Mouse (Mus musculus) megakaryocyte-erythroid progenitor cell, adult 5-6 weeks (primary cell): Measurements from ENCODE around the gene Nlrp9b. TPM values are rescaled to one million over a fixed set of nuclear protein-coding genes. Genes with fewer than 3 reads are reported as not detected.
"Not testable (repeated sequence)": the region's sequence is repeated elsewhere in the genome, so short reads cannot be mapped to it uniquely, and the experiment has no call there.

Source experiments
- ATAC-seq: replicated peaks from 2 replicates; pipeline ENCODE4 v1.8.0; 2016; ENCODE audit warnings: mild to moderate bottlenecking, inconsistent platforms; ENCODE audit not compliant: severe bottlenecking, poor library complexity, low FRiP score, low TSS enrichment
- total RNA-seq, 2 experiments: library from RNA; stranded (forward) in 1 of 2; stranded (reverse) in 1 of 2; fragments of 200-1000, 215-1000 nt in 1 of 2; fragments of >200 nt in 1 of 2; fragmentation: Nextera tagmentation in 1 of 2; gene quantifications; 2 replicates each; pipeline ENCODE4 v1.2.3; 2014 to 2017

Nlrp9b gene
- total RNA-seq (2014; fragmentation: Nextera tagmentation) (not detected in 2 replicates), total RNA-seq (2017) (not detected in 2 replicates)

- ATAC-seq: not testable (repeated sequence)
Measured at GRCm38 (mm10) chr7:19991165-19991564, at the start of gene Nlrp9b. Nlrp9b (plus strand) TSS chr7:19991465.

DNA sequence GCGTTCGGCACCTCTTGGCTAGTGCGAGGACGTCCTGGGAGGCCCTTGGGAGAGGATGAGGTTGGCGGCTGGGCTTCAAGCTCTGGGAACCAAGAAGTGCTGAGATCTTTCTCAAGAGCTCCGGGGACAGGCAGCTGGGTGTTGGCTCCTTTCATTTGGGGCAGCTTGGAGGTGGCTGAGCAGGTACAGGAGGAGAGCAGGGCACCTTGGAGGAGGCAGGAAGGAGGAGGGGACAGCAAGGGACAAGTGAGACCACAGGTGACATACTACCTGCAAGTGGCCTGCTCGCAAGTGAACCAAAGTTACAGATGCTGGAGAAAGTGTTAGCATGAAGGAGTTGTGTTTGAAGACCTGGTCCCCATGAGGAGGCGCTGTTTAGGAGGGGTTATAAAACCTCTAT, 46.6 kb upstream of the Nlrp9b start:
- ATAC-seq: no peak

- no peak for ATAC-seq
Measured at GRCm38 (mm10) chr7:19945201-19945600, 46.1 kb upstream of the Nlrp9b start.

GRCm38 (mm10) chr7:19945821-19946515, 45.3 kb upstream of the Nlrp9b start:
- no peak for ATAC-seq

DNA sequence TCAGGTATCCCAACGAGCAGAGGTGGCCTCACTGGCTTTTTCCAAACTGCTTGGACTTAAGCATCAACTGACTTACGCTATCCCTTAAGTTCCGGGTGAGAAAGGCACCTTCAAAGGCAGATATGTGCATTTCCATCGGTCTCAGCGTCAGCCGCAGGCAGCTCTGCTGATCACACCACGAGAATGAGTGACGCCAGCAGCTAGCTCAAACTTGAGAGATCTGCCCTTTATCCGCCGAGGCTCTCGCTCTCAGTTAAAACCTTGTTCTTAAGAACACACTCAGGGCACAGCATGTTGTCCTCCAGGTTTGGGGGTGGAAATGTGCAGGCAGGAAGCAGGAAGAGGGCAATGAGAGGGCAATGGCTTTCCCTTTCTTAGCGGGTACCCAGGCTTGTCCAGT, 42.3 kb upstream of the Nlrp9b start:
- no peak for ATAC-seq

- ATAC-seq: no peak
Measured at GRCm38 (mm10) chr7:19949996-19950395, 41.3 kb upstream of the Nlrp9b start.

DNA sequence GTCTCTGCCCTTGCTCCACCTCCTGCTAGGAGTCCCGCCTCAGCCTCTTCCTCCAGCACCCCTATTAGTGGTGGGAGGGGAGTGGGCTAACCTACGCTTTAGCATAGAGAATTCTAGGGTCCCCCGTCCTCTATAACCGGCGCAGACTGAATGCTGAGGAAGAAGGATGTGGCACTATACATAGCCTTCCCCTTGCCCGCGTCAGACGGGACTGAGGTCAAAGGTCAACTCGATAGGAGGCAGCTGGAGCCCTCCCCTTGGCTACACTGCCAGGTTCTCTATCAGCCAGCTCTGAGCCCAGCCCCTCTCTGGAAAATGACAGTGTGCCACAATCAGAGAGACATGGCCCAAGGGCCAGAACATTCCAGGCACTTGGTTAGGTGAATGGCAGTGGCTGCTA, 40.7 kb upstream of the Nlrp9b start, which contains the start of gene Igsf23:
Gene Igsf23 (minus strand): TSS at position 168 of the 400 bp plus-strand sequence.
- ATAC-seq: no peak

GRCm38 (mm10) chr7:19952320-19952986, 38.8 kb upstream of the Nlrp9b start:
- no peak for ATAC-seq

GRCm38 (mm10) chr7:19953054-19953453, 38.2 kb upstream of the Nlrp9b start:
- ATAC-seq: no peak

DNA sequence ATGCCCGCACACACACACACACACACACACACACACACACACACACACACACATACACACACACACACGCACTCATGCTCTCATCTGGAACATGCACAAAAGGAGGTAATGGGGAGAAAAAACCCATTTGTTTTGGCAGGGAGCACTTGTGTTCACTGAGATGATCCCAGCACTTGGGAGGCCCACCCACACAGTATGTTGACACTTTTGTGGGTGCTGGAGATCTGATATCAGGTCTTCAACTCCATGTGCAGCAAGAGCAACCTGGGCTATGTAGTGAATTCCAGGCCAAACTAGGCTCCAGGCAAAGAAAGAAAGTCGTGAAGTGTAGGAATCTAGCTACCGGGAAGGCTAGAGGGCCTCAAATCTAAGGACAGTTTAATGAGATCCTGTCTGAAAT, 35.4 kb upstream of the Nlrp9b start:
- ATAC-seq: no peak

DNA sequence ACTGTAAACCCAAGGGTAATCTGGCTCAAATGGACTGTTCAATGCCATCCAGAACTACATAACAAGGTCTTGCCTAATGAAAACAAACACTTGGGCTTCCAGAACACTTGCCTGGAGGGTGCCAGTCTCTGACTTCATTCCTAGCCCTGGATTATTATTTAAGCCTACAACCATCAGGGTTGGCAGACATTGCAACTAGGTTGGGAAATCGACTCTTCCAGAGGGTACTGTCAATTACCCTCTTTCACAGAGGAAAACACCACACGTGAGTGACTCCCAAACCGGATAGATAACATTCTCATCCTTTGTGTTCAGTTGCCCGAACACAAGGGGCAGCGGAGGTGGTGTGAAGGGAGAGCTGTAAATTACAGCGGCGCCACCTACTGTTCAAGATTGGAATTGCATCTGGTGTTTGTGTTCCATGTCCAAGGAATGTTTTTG, 34.9 kb upstream of the Nlrp9b start:
- peak; percentile 87 for ATAC-seq

DNA sequence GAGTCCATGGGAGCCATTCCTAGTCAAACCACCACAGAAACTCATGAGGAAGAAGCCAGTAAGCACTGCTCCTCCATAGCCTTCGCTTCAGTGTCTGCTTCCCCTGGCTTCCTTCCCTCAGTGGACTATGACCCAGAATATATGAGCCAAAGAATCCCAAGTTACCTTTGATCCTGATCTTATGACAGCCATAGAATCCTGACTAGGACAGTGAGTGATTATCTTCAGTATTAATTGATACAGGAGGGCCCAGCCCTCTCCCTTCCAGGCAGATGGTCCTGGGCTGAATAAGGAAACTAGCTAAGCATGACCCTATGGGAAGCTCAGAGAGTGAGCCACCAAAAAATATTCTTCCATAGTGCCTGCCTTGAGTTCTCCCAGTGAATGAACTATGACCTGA, 28.8 kb upstream of the Nlrp9b start:
- ATAC-seq: no peak

DNA sequence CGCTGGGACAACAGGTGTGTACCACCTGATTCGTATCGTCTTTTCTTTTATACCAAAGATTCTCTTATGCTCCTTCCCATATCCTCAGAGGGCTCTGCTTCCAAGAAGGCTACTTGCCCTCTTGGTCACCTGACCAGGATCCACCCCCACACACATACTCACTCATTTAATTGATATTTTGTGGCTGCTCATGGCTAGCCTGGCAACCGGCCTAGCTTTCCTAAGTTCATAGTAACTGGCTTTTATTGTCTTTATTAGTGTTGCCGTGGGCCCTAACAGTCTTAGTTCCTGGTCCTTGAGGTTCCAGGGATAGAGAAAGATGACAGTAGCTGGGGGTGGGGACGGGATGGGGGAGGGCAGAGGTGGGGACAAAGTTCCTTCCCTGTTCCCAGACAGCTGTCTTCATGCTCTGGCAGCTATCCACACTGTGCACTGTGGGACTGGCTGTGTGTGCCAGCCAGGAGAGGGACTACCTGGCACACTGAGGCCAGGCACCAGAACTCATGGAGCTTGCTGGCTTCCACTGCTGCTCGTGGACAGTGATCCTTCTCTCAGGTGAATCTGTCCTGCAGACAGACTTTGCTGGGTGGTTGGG, 26.2 kb upstream of the Nlrp9b start, which contains the start of gene Ceacam20:
Gene Ceacam20 (plus strand): TSS at position 428 of the 595 bp plus-strand sequence.
- no peak for ATAC-seq

- ATAC-seq: no peak
Measured at GRCm38 (mm10) chr7:19969106-19969505, 22.2 kb upstream of the Nlrp9b start.

DNA sequence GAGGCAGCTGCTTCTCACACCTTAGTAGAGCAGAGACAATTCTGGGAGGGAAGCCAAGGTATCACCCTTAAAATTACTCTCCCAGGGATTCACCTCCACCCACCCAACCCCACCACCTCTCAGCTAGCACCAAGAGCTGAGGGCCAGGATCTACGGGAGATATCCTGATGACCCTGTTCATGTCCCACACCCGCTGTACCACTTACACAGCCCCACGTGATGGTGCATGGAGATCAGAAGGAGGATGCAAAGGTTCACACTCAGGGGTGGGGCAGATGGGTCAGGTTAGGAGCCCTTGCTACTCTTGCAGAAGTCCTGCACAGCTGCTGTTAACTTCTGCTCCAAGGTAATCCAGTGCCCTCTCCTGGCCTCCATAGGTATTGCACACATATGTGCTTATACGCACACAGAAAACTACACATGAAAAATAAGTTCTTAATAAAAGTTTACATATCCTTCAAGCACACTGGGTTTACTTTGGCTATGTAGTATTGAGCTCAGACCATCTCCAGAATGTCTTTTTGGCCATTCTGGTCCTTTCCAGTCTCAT, 21.6 kb upstream of the Nlrp9b start:
- ATAC-seq: no peak

- ATAC-seq: no peak
Measured at GRCm38 (mm10) chr7:19970196-19970595, 21.1 kb upstream of the Nlrp9b start.

DNA sequence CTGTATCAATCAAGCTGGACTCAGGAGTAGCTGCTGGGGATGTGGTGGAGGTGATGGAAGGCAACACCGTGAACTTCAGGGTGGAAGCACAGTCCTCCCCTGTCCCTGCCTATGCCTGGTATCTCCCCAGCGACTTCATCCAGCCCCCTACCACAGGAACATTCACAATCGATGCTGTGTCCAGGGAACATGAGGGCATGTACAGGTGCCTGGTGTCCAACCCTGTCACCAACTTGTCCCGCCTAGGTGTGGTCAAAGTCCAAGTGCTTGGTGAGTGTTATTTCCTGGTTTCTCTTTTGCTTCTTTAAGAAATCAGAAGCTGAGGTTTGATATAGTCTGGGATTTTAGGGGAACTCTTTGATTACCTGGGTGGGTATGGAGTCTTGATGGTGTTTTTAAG, 19.7 kb upstream of the Nlrp9b start:
- no peak for ATAC-seq

- ATAC-seq: not testable (repeated sequence)
Measured at GRCm38 (mm10) chr7:19996721-19997120, 5.5 kb downstream of the Nlrp9b start.

GRCm38 (mm10) chr7:20009987-20010386, 18.7 kb downstream of the Nlrp9b start:
- no peak for ATAC-seq

- not testable (repeated sequence) for ATAC-seq
Measured at GRCm38 (mm10) chr7:20064100-20064499, 72.8 kb downstream of the Nlrp9b start.
